Mouse (Mus musculus) hindbrain, embryonic 13.5 days (tissue): ENCODE data around the gene Man2b2. TPM values are rescaled to one million over a fixed set of nuclear protein-coding genes. Genes with fewer than 3 reads are reported as not detected.

Experiments used
- polyA plus RNA-seq: library from polyadenylated mRNA; unstranded; fragments of >200 nt; fragmentation: Nextera tagmentation; extraction: Ambion mirVana; gene quantifications from 2 replicates; pipeline ENCODE4 v1.2.1, GENCODE M21; 2015

Gene Man2b2
- polyA plus RNA-seq, 1 experiment from 2014 or later: 12.3 TPM

Other genes starting within 250 kb of the Man2b2 start
- gene Tbc1d14, start 237.4 kb downstream of the Man2b2 start, polyA plus RNA-seq: 68.1 and 70.1 TPM in 2 replicates
- 33.6 and 34.6 TPM in 2 replicates for gene D5Ertd579e, start 134.6 kb downstream of the Man2b2 start, polyA plus RNA-seq
- 25.2 and 27.1 TPM in 2 replicates for gene Bloc1s4, start 82.0 kb downstream of the Man2b2 start, polyA plus RNA-seq
- 294 and 302 TPM in 2 replicates for gene Mrfap1, start 33.9 kb downstream of the Man2b2 start, polyA plus RNA-seq
- gene Ppp2r2c, start 37.9 kb upstream of the Man2b2 start, polyA plus RNA-seq: 24.6 and 26.7 TPM in 2 replicates
- gene Wfs1, start 158.6 kb upstream of the Man2b2 start, polyA plus RNA-seq: 5.0 and 6.0 TPM in 2 replicates